Mouse (Mus musculus) lung, embryonic 16.5 days (tissue): ENCODE data around the gene Cuedc2. TPM values are rescaled to one million over a fixed set of nuclear protein-coding genes. Genes with fewer than 3 reads are reported as not detected.

Source experiments
- ATAC-seq: fragments of 200-750 bp; cut with Nextera tagmentation; 2 replicates; pipeline ENCODE4 v1.8.0; 2017; ENCODE audit warnings: low read depth, mild to moderate bottlenecking, moderate library complexity
- H3K27ac ChIP-seq: fragments of 300-500 bp; sonication (generic); 2 replicates; pipeline ENCODE4 v1.5.1; 2014; ENCODE audit warnings: mild to moderate bottlenecking, control low read depth, low read length
- H3K27me3 ChIP-seq: fragments of 300-500 bp; sonication (generic); 2 replicates; pipeline ENCODE4 v1.6.1; 2014; ENCODE audit warnings: low read depth, low read length, mixed read lengths; ENCODE audit not compliant: control insufficient read depth, insufficient read depth
- H3K36me3 ChIP-seq: fragments of 300-500 bp; sonication (generic); 2 replicates; pipeline ENCODE4 v1.6.1; 2014; ENCODE audit warnings: low read length; ENCODE audit not compliant: control insufficient read depth, insufficient read depth
- H3K4me1 ChIP-seq: fragments of 300-500 bp; sonication (generic); replicated peaks from 2 replicates; pipeline ENCODE4 v1.6.1; 2014; ENCODE audit warnings: low read length, mixed read lengths; ENCODE audit not compliant: control insufficient read depth, insufficient read depth
- H3K4me2 ChIP-seq: fragments of 300-500 bp; sonication (generic); 2 replicates; pipeline ENCODE4 v1.6.1; 2014; ENCODE audit warnings: low read depth, low read length, control low read depth
- H3K4me3 ChIP-seq: fragments of 300-500 bp; sonication (generic); 2 replicates; pipeline ENCODE4 v1.5.1; 2014; ENCODE audit warnings: mild to moderate bottlenecking, low read length, control low read depth
- H3K9ac ChIP-seq: fragments of 300-500 bp; sonication (generic); 2 replicates; pipeline ENCODE4 v1.6.1; 2014; ENCODE audit warnings: low read length, control low read depth
- H3K9me3 ChIP-seq: fragments of 300-500 bp; sonication (generic); 2 replicates; pipeline ENCODE4 v1.6.1; 2016; ENCODE audit warnings: low read length; ENCODE audit not compliant: control insufficient read depth
- WGBS: fragments of 180-500 bp; shearing (Covaris S2); extraction: QIAGEN DNeasy Blood & Tissue Kit; methylation state at CpG from one replicate; pipeline ENCODE4 v1.1.7; 2014; 5-methylcytosine and 5-hydroxymethylcytosine counted together
- polyA plus RNA-seq: library from polyadenylated mRNA; unstranded; fragments of >200 nt; fragmentation: Nextera tagmentation; extraction: Ambion mirVana; gene quantifications from 2 replicates; pipeline ENCODE4 v1.2.1, GENCODE M21; 2015

Gene Cuedc2
- polyA plus RNA-seq, 1 experiment from 2014 or later = 144 TPM

- H3K4me2 ChIP-seq = no peak overlapping the region
Observed at GRCm38 (mm10) chr19:46347146-46347545, 8.6 kb upstream of the Cuedc2 start.

GRCm38 (mm10) chr19:46344710-46345419 lies 6.4 kb upstream of the Cuedc2 start:
- H3K4me1 ChIP-seq = peaks cover 12% of the 10 kb centered on the region
- H3K27me3 ChIP-seq = peaks cover 4% of the 10 kb centered on the region; the same call in 1 of the 2 replicates
- H3K4me2 ChIP-seq = no peak overlapping the region
- H3K27ac ChIP-seq = no peak overlapping the region
- 22% methylated on average over 7 of the region's 7 CpGs for WGBS
- no peaks in the 10 kb centered on the region for H3K9me3 ChIP-seq
- ATAC-seq = no peak
- H3K4me3 ChIP-seq = no peak overlapping the region
- no peak overlapping the region for H3K9ac ChIP-seq
- H3K36me3 ChIP-seq = no peaks in the 10 kb centered on the region

More at GRCm38 (mm10) chr19:46347146-46347545, 8.6 kb upstream of the Cuedc2 start:
- Histone ChIP-seq H3K9ac (no peak overlapping the region), H3K36me3 (no peaks in the 10 kb centered on the region), H3K4me3 (no peak overlapping the region), H3K27ac (no peak overlapping the region), H3K4me1 (peaks cover 15% of the 10 kb centered on the region), H3K9me3 (no peaks in the 10 kb centered on the region), H3K27me3 (peaks cover 4% of the 10 kb centered on the region; the same call in 1 of the 2 replicates)
- no peak for ATAC-seq
- WGBS = 100% methylated on average over 1 of the region's 1 CpGs

- H3K4me1 ChIP-seq = peaks cover 15% of the 10 kb centered on the region
- peaks cover 4% of the 10 kb centered on the region; the same call in 1 of the 2 replicates for H3K27me3 ChIP-seq
- peak overlapping the region; percentile 73; the same call in 1 of the 2 replicates for H3K4me2 ChIP-seq
- no peak overlapping the region; the same call in 1 of the 2 replicates for H3K4me3 ChIP-seq
- peak overlapping the region; percentile 62 for H3K9ac ChIP-seq
- no peaks in the 10 kb centered on the region for H3K36me3 ChIP-seq
- H3K27ac ChIP-seq = peak overlapping the region; percentile 69
- no peaks in the 10 kb centered on the region for H3K9me3 ChIP-seq
- 58% methylated on average over 7 of the region's 7 CpGs for WGBS
- peak; percentile 29 for ATAC-seq
Observed at GRCm38 (mm10) chr19:46339287-46339971, 927 bp upstream of the Cuedc2 start.

- peak; percentile 32; the same call in 1 of the 2 replicates for ATAC-seq
- Histone ChIP-seq H3K27me3 (peaks cover 2% of the 10 kb centered on the region; the same call in 1 of the 2 replicates), H3K27ac (peak overlapping the region; percentile 69), H3K4me1 (peaks cover 15% of the 10 kb centered on the region), H3K9me3 (no peaks in the 10 kb centered on the region), H3K36me3 (no peaks in the 10 kb centered on the region), H3K4me2 (peak overlapping the region; percentile 73), H3K4me3 (peak overlapping the region; percentile 86), H3K9ac (peak overlapping the region; percentile 62)
- 53% methylated on average over 6 of the region's 6 CpGs for WGBS
Observed at GRCm38 (mm10) chr19:46338942-46339286, 412 bp upstream of the Cuedc2 start.

- ATAC-seq = no peak
- no peaks in the 10 kb centered on the region for H3K9me3 ChIP-seq
- peaks cover 15% of the 10 kb centered on the region for H3K4me1 ChIP-seq
- 31% methylated on average over 15 of the region's 15 CpGs for WGBS
- no peaks in the 10 kb centered on the region for H3K27me3 ChIP-seq
- peak overlapping the region; percentile 73 for H3K4me2 ChIP-seq
- H3K9ac ChIP-seq = peak overlapping the region; percentile 88
- H3K36me3 ChIP-seq = no peaks in the 10 kb centered on the region
- peak overlapping the region; percentile 86 for H3K4me3 ChIP-seq
- H3K27ac ChIP-seq = peak overlapping the region; percentile 7; the same call in 1 of the 2 replicates
Observed at GRCm38 (mm10) chr19:46337719-46338330, 677 bp downstream of the Cuedc2 start.

GRCm38 (mm10) chr19:46333906-46334305 lies 4.6 kb downstream of the Cuedc2 start:
- peaks cover 14% of the 10 kb centered on the region for H3K4me1 ChIP-seq
- no peak overlapping the region for H3K4me3 ChIP-seq
- H3K27me3 ChIP-seq = no peaks in the 10 kb centered on the region
- WGBS = 80% methylated on average over 3 of the region's 3 CpGs
- H3K9ac ChIP-seq = no peak overlapping the region
- H3K27ac ChIP-seq = no peak overlapping the region
- H3K4me2 ChIP-seq = no peak overlapping the region
- no peaks in the 10 kb centered on the region for H3K36me3 ChIP-seq
- no peak for ATAC-seq
- no peaks in the 10 kb centered on the region for H3K9me3 ChIP-seq

GRCm38 (mm10) chr19:46332721-46333339 lies 5.7 kb downstream of the Cuedc2 start:
- no peaks in the 10 kb centered on the region for H3K36me3 ChIP-seq
- peaks cover 13% of the 10 kb centered on the region for H3K4me1 ChIP-seq
- 50% methylated on average over 7 of the region's 7 CpGs for WGBS
- no peaks in the 10 kb centered on the region for H3K27me3 ChIP-seq
- H3K9me3 ChIP-seq = no peaks in the 10 kb centered on the region
- H3K9ac ChIP-seq = no peak overlapping the region
- no peak overlapping the region for H3K4me3 ChIP-seq
- no peak overlapping the region for H3K4me2 ChIP-seq
- no peak overlapping the region for H3K27ac ChIP-seq
- no peak for ATAC-seq

GRCm38 (mm10) chr19:46331936-46332335 lies 6.6 kb downstream of the Cuedc2 start:
- no peak overlapping the region for H3K4me3 ChIP-seq
- H3K36me3 ChIP-seq = no peaks in the 10 kb centered on the region
- H3K27me3 ChIP-seq = peaks cover 5% of the 10 kb centered on the region; the same call in 1 of the 2 replicates
- peaks cover 17% of the 10 kb centered on the region for H3K4me1 ChIP-seq
- no peak overlapping the region for H3K9ac ChIP-seq
- no peaks in the 10 kb centered on the region for H3K9me3 ChIP-seq
- no peak for ATAC-seq
- no peak overlapping the region for H3K4me2 ChIP-seq
- H3K27ac ChIP-seq = no peak overlapping the region
- 80% methylated on average over 3 of the region's 3 CpGs for WGBS

GRCm38 (mm10) chr19:46331326-46331725 lies 7.2 kb downstream of the Cuedc2 start:
- Histone ChIP-seq H3K9me3 (no peaks in the 10 kb centered on the region), H3K27ac (no peak overlapping the region), H3K4me3 (no peak overlapping the region), H3K4me1 (peaks cover 18% of the 10 kb centered on the region), H3K27me3 (peaks cover 10% of the 10 kb centered on the region; the same call in 1 of the 2 replicates), H3K9ac (no peak overlapping the region), H3K36me3 (no peaks in the 10 kb centered on the region), H3K4me2 (no peak overlapping the region)
- ATAC-seq = no peak
- 89% methylated on average over 14 of the region's 14 CpGs for WGBS
